Mouse (Mus musculus) skeletal muscle tissue, adult 2 months (tissue): Measurements from ENCODE around the gene Gm49339.
"Not testable (repeated sequence)": the region's sequence is repeated elsewhere in the genome, so short reads cannot be mapped to it uniquely, and the experiment has no call there.

Experiments used
- DNase-seq: peaks from one replicate; pipeline ENCODE4 v3.0.0-alpha.2; 2012; ENCODE audit warnings: low read depth, low spot score

The Gm49339 gene

DNA sequence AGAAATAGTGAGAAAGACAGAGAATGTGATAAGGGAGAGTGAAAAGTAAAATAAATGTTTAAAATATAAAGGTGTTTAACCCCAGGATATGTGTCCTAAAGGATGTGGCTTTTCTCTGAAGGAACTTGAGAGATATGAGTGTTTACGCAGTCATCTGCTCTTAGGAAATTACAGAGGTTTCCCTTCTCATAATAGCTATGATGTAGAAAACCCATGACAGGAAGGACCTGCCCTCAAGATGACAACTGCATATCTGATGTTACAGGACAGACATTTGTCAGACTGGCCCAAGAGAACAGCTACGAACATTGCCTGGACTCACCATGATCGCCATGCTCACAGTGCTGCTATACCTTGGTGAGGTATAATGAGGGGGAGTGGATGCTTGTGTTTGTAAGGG lies at the start of gene Gm49339, which contains the start of gene Lilr4b:
Gm49339 (plus strand) TSS at position 216 of the 400 bp plus-strand sequence.
Lilr4b (plus strand) TSS at position 236 of the 400 bp plus-strand sequence.
- DNase-seq = not testable (repeated sequence)

DNA sequence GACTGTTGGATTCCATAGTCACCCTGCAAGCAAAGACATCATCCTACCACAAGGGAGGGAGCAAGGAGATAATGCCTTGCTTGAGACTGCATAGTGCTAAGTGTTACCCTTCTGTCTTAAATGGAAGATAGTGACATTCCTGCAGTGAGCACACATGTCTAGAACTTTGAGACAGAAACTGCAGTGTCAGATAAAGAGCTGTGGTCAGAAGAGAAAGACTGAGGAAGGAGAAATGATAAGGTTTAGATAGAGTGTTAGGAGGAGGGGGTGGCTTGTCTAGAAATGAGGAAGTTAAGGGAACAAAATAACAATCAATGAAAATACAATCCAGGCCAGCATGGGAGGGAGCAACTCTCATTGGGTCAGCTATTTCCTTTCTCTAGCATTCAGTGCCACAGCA lies 47.5 kb upstream of the Gm49339 start:
- DNase-seq = no peak

DNA sequence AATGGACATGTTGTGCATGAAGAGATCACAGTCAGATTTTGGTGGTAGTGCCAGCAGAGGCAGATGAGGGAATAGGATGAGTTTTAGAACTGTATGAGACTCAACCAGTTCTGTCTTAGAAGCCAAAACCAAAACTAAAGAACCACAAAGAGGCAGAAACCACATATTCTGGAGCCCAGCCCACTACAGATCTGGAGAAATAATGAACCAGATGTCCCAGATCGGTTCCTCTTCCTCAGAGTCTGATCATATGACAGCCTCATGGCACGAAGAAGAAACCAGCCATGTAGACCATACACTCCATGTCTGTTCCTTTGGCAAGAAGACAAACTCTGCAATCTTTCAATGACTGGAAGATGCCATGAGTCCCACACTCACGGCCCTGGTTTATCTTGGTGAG lies 44.7 kb upstream of the Gm49339 start:
- no peak for DNase-seq

DNA sequence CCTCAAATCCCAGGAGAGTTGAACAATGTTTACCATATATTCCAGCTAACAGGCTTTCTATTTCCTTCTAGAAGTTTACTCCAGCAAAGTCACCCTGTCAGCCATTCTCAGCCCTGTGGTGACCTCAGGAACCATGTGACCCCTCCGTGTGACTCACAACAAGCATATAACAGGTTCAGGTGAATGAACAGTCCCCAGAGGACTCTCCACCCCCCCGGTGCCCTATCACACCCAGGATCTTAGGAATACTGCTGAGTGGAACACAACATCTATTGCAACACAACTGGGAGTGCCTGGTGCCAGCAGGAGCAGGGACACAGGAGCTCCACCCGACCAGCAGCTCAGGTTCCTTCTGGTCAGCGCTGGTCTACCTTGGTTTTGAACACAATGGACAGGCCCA lies 28.8 kb upstream of the Gm49339 start:
- no peak for DNase-seq

DNA sequence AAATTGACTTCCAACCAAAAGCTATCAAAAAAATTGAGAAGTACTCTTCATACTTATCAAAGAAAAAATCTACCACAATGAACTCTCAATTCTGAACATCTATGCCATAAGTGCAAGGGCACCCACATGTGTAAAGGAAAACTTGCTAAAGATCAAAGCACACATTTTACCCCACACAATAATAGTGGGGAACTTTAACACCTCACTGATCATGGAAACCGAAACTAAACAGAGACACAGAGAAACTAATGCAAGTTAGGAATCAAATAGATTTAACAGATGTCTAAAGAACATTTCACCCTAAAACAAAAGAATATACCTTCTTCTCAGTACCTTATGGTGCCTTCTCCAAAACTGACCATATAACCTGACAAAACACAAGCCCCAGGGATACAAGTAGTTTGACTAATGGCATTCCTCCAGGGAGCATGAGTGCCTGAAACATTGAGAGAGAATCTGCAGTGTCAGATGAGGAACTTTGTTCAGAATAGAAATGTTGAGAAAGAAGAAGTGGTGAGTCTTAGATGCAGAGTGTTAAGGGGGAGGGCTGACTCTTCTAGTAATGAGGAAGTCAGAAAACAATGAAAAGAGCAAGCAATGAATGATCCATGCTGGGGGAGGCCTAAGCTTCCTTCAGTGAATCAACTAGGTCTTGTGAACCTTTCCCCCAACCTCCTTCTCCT lies 26.7 kb upstream of the Gm49339 start:
- peak; percentile 30 for DNase-seq

DNA sequence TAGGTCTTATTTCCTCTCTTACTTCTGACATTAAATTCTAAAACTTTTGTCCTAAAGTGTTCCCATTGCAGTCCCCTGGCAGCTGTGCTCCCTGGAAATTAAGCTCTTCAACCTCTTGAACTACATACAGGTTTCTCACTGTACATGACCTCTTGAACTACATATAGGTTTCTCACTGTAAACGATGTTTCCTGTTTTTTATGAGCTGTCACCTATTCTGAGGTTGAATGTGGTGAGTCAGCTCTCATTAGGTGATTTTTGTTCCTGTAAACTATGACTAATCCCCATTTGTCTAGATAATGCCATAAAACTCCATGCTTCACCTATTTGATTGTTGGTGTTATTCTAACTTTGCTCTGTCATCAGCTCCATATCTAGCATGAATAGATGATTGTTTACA lies 26.0 kb upstream of the Gm49339 start:
- no peak for DNase-seq

DNA sequence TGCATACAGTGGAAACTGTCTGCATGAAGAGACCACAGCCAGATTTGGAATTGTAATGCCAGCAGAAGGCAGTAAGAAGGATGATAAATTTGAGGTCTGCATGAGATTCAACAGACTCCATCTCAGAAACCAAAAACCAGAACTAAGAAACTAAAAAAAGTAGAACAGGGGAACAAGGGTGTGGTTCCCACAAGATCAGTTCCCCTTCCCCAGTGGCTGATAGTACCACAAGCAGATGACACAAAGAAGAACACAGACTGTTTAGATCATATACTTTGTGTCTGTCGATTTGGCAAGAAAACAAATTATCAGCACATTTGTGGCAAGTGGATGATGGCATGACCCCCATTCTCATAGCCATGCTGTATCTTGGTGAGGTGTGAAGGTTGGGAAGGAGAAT lies 24.6 kb upstream of the Gm49339 start:
- DNase-seq = peak; percentile 25

DNA sequence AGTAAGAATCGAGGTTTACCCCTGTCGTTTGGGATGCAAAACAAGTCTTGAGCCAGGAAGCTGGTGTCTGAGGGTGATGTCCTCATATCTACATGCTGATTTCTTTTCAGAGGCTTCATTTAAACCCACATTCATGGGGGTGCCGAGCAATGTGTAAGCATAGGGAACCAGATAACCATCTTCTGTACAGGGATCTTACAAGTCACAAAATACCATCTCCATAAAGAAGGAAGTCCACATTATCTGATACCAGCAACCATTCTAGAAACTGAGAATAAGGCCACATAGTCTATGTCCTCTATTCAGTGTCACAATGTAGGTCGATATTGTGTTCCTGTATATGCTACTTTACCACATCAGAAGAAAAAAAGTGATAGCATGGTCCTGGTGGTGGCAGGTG lies 24.0 kb upstream of the Gm49339 start:
- no peak for DNase-seq

DNA sequence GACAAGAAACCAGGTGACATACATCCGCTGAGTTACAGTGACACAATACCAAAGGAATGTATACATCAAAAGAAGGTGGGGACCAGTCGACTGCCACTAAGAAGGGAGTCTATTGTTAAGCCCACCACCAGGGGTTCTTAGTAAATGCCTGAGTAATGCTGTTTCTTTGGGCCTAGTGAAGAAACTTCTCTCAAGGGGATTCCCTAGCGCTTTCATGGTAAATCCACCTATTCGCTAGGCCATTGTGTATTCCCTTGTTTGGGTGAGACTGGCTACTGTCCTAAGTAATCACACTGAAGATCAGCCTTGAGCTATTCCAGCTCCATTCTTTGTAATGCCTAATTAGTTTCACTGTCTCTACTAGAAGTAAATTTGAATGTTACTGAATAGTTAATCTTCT lies 16.6 kb upstream of the Gm49339 start:
- not testable (repeated sequence) for DNase-seq

DNA sequence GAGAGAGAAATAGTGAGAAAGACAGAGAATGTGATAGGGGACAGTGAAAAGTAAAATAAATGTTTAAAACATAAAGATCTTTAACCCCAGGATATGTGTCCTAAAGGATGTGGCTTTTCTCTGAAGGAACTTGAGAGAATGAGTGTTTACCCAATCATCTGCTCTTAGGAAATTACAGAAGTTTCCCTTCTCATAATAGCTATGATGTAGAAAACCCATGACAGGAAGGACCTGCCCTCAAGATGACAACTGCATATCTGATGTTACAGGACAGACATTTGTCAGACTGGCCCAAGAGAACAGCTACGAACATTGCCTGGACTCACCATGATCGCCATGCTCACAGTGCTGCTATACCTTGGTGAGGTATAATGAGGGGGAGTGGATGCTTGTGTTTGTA lies 10.3 kb downstream of the Gm49339 start, which contains the start of gene Lilrb4a:
Lilrb4a (plus strand) TSS at position 266 of the 400 bp plus-strand sequence.
- not testable (repeated sequence) for DNase-seq

DNA sequence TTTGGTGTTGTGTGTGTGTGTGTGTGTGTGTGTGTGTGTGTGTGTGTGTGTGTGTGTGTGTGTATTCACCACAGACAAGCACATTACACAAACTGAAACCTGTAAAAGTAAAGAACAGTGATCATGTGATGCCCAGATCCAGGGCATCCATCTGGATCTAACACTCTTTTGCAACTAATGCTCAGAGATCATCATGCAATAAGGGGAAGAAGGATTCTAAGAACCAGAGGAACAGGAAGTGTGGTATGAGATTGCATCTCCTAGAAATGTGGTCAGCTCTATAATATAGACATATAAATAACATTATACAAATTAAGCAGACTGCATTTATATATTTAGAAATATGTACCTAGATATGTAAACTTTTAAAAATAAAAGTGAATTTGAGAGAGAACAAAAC lies 39.6 kb downstream of the Gm49339 start:
- DNase-seq = no peak

DNA sequence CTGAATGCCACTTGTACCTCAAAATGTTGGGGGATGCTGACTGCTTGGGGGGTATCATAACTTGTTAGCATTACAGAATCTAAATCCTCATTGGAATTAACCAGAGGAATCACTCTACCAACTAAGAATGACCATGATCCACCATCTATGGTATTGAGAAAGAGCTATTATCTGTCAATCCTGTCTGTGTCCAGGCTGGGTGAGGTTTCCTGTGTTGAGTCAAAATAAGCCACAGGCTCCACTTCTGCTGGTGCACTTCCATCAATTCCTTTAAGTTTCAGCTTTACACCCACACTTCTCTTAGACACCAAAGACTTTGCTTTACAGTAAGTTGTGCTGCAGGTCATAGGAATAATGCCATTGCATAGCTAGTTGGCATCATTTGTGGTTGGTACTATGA lies 41.0 kb downstream of the Gm49339 start:
- no peak for DNase-seq

DNA sequence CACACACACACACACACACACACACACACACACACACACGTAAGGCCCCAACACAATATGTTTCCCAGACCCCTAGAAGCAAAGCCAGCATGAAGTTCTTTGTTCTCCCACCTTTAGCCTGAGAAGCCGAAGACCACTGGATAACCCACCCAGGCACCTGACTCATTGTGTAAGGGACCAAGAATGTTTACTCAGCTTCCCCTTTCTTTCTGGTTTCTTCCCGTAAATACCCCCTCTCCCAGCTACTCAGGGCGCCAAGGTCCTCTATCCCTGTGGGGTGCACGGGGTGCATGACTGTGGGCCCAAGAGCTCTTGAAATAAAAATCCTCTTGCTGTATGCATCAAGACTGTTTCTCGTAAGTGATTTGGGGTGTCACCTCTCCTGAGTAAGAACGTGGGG lies 45.7 kb downstream of the Gm49339 start:
- DNase-seq = no peak

DNA sequence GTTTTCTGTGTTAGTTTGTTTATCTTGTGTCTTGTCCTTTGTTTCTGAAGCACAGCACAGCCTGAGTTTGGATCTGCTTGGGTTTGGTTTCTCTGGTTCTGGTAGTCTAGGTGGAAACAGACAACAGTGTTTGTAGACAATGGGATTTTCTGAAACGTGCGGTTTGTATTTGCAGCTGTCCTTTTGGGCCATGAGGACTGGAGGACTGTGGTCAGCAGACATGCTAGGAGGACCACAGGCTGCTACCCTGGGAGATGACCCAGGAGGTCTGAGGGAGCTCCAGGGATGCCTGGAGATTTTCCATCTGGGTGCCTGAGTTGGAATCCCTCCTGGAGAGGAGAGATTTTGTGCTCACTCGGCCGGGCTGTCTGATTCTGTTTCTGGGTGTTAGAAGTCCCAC lies 46.2 kb downstream of the Gm49339 start:
- no peak for DNase-seq

DNA sequence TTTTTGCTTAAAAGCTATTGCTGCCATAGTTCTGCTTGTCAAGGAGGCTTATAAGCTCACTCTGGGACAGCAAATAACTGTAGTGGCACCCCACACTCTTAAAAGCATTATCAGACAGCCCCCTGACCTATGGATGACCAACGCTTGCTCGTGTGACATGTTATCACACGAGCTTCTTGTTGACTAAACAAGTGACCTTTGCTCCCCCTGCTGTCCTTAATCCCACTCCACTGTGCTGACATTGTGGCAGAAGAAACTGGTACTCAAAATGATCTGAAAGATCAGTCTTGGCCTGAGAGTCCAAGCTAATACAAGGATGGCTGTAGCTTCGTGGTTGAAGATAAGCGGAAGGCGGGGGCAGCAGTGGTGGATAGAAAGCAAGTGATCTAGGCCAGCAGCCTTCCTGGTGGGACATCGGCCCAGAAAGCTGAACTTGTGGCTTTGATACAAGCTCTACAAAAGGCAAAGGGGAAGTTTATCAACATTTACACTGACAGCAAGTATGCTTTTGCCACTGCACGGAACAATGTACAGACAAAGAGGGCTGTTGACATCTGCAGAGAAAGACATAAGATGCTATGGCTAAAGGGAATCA lies 48.5 kb downstream of the Gm49339 start:
- peak; percentile 18 for DNase-seq

DNA sequence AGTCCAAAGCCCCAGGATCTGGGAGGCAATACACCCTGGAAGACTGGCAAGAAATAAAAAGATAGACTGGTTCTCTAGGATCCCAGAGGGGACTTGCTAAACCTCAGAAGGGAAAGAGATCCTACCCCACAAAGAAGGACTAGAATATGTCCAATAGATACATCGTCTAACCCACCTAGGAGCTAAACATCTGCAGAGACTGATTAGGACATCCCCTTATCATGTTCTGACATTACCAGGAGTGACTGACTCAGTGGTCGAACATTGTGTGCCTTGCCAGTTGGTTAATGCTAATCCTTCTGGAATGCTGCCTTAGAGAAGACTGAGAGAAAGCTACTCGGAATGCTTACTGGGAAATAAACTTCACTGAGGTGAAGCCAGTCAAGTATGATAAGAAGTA lies 49.1 kb downstream of the Gm49339 start:
- DNase-seq = no peak

DNA sequence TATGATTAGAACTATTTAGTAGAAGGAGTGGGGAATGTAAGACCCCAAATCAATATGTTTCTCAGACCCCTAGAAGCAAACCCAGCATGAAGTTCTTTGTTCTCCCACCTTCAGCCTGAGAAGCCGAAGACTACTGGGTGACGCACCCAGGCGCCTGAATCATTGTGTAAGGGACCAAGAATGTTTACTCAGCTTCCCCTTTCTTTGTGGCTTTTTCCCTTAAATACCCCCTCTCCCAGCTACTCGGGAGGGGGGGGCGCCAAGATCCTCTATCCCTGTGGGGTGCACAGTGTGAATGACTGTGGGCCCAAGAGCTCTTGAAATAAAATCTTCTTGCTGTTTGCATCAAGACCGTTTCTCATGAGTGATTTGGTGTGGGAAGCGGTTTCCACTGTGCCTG lies 50.4 kb downstream of the Gm49339 start:
- DNase-seq = no peak
